Mouse (Mus musculus) lung, postnatal 0 days (tissue): Measurements from ENCODE around the gene Lipc.

Experiments used
- CTCF ChIP-seq: IDR thresholded peaks from 2 replicates; pipeline ENCODE4 v1.5.1; 2016; ENCODE audit warnings: antibody characterized with exemption, mild to moderate bottlenecking
- EP300 ChIP-seq: IDR thresholded peaks from 2 replicates; pipeline ENCODE4 v1.6.1; 2016; ENCODE audit warnings: antibody characterized with exemption, mild to moderate bottlenecking, control low read depth

- TF ChIP-seq CTCF (no peak), EP300 (no peak)
Observed at GRCm38 (mm10) chr9:70919271-70919670, 32.8 kb downstream of the Lipc start.
